Mouse (Mus musculus) adrenal gland, postnatal 25 days (tissue): ENCODE data around the gene Unc13a. TPM values are rescaled to one million over a fixed set of nuclear protein-coding genes. Genes with fewer than 3 reads are reported as not detected.

ENCODE experiments used
- DNase-seq: peaks from one replicate; pipeline ENCODE4 v3.0.0; 2021; ENCODE audit warnings: mixed read lengths
- total RNA-seq: library from RNA; stranded (reverse); gene quantifications from 2 replicates; pipeline ENCODE4 v1.2.3, GENCODE M21; 2021

Gene Unc13a
- total RNA-seq, 1 experiment from 2014 or later, result 8.3 TPM

GRCm38 (mm10) chr8:71686143-71686734 is 14.7 kb upstream of the Unc13a start:
- no peak for DNase-seq

DNA sequence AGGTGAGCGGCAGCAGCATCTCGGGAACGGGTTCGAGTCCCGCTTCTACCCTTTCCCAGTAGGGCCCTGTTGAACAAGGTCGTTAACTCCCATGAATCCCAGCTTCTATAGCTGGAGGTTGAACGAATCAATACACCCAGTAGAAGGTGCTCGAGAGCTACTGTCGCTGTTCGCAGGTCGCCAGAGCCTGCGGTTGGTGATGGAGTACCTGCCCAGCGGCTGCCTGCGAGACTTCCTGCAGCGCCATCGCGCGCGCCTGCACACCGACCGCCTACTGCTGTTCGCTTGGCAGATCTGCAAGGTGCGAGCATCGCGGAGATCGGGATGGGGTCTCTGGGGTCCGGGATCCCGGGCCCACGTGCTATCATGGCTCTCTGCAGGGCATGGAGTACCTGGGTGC is 14.0 kb upstream of the Unc13a start:
- no peak for DNase-seq

DNA sequence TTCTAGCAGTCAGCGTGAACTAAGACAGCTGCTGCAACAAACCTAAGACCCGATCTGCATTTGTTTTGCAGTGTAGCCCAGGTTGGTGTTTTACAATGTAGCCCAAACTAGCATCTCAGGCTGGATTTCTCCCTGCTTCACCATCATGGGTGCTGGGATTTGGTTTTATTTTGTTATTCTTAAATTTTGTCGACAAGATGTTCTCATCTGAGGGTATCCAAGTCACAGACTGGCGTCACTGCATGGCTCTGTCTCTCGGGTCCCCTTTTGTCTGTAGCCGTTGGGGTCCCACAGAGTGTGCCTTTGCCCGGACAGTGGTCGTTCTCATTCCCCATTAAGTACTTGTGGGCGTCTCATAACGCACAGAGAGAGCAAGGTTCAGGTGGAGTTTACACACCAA is 13.1 kb upstream of the Unc13a start:
- no peak for DNase-seq

- DNase-seq, result no peak
Observed at GRCm38 (mm10) chr8:71682832-71683231, 11.3 kb upstream of the Unc13a start.

GRCm38 (mm10) chr8:71681369-71681915 is 9.9 kb upstream of the Unc13a start:
- DNase-seq, result no peak

- DNase-seq, result no peak
Observed at GRCm38 (mm10) chr8:71680471-71680870, 8.9 kb upstream of the Unc13a start.

DNA sequence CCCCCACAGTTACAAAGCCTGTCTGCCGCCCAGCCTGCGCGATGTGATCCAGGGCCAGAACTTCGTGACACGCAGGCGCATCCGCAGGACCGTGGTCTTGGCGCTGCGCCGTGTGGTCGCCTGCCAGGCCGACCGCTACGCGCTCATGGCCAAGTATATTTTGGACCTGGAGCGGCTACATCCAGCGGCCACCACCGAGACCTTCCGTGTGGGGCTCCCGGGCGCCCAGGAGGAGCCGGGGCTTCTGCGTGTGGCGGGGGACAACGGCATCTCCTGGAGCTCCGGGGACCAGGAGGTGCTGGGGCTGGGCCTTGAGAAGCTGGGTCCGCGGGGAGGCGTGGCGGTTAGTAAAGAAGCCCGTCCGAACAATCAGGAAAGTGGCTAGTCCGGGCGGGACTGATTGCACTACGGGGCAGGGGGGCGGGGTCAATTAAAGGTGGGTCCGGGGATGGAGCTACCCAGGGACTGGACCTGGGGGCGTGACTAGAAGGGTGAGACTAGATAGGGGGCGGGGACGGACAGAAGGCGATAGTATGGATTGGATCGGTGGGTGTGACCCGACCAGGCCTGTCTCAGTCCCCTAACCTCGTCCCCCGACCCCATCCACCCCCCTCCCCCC is 8.1 kb upstream of the Unc13a start:
- DNase-seq, result no peak

- DNase-seq, result no peak
Observed at GRCm38 (mm10) chr8:71679116-71679515, 7.6 kb upstream of the Unc13a start.

DNA sequence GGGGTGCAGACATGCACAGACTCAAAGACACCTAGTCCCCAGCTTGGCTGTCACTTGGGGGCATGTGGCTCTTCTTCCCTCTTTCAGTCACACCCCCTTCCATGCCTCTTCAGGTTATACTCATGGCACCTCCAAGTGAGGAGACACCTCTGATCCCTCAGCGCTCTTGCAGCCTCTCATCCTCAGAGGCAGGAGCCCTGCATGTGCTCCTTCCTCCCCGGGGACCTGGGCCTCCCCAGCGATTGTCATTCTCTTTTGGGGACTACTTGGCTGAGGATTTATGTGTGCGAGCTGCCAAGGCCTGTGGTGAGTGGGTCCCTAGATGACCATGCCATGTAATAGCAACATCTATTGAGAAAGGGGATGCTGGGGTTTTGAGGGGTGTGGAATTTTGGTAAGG is 6.7 kb upstream of the Unc13a start:
- no peak for DNase-seq

- DNase-seq, result no peak
Observed at GRCm38 (mm10) chr8:71677555-71677954, 6.0 kb upstream of the Unc13a start.

DNA sequence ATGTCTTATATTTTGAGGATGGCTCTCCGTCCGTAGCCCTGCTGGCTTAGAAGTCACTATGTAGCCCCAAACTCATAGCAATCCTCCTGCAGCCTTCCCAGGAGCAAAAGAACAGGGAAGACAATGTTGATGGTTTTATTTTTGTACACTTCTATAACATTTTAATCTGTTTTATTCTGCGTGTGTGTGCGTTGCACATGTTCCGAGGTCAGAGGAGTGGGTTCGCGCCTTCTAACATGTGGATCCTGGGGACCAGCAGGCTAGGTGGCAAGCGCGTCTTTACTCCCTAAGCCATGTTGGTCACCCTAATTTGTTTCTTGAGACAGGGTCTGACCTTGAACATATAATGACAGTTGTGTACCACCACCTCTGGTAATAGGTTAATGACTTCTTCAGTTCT is 5.2 kb upstream of the Unc13a start:
- DNase-seq, result no peak

DNA sequence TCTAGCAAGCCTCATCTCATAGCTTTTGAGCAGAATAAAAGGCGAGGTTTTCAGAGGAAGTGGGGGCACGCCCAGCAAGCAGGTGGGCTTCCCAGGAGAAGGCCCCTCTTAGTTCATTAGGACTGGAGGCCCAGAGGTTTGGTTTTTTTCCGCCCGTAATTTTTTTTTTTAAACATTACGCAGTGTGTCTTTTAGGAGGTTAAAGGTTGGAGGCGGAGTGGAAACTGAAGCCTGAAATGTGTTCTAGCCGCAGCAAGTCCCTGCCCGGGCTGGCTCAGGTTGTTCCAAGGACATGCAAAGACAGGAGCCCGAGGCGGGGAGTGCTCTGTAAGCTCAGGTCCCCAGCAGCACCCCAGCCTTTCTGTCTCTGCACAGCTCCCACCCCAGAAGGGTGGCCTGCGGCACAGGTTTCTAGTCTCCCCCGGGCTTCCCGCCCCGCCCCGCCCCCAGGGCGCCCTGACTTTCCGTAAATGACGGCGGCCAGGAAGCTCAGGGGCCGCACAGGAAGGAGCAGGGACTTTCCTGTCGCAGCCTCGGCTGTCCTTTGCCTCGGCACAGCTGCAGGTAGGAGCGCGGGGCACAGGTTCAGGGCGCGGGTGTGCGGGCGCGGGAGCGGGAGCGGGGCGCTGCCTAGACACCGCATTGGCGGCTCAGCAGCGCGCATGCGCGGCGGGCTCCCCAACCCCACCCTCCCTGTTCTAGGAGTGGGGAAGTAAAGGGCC is 4.6 kb upstream of the Unc13a start, which contains the start of gene Jak3:
TSS of gene Jak3 (plus strand) at position 277 of the 722 bp plus-strand sequence.
- peak; percentile 66 for DNase-seq

DNA sequence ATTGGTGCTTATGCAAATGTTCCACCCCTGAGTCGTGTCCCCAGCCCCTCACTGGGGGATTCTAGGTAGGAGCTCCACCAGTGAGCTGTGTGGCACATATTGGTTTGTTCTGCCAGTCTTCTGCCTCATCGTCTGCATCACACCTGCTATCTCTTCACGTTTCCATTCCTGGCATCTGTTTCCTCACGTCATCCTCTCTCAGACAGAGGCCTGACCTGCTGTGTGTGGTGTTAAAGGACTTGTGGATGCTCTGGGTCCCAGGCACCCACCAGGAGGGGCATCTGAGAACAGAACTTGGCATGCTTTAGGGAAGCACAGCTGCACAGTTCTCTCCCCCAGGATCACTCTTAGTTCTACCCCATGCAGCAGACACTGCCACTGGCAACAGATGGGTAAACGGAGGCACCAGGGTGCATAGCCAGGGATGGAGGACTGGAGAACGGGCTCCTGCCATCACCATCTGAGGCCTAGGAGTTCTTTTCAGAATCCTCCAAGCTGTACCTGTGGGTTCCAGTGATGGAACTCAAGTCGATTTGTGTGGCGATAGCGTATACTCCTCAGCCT is 4.0 kb upstream of the Unc13a start:
- DNase-seq, result no peak

GRCm38 (mm10) chr8:71674071-71674470 is 2.5 kb upstream of the Unc13a start:
- no peak for DNase-seq

DNA sequence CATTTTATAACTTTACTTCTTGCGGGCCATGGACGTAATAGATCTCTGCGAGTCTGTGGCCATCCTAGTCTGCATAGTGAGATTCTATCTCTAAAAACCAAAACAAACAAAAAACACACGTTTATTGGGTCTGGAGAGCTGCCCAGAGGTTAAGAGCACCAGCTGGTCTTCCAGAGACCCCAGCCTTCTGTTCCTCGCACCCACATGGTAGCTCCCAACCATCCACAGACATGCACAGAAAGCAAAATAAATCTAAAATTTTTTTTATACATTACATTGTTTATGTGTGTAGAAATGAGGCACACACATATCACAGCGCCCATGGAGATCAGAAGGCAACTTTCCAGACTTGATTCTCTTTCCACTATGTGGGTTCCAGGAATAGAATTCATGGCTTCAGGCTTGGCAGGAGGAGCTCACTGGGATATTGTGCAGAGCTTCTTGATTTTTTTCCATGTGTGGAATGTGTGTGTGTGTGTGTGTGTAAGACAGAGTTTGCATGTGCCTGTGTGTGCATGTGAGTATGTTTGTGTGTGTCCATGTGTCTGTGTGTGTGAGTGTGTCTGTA is 695 bp upstream of the Unc13a start:
- no peak for DNase-seq

GRCm38 (mm10) chr8:71670621-71671548 is 672 bp downstream of the Unc13a start:
- peak; percentile 50 for DNase-seq

- no peak for DNase-seq
Observed at GRCm38 (mm10) chr8:71670198-71670597, 1.4 kb downstream of the Unc13a start.

DNA sequence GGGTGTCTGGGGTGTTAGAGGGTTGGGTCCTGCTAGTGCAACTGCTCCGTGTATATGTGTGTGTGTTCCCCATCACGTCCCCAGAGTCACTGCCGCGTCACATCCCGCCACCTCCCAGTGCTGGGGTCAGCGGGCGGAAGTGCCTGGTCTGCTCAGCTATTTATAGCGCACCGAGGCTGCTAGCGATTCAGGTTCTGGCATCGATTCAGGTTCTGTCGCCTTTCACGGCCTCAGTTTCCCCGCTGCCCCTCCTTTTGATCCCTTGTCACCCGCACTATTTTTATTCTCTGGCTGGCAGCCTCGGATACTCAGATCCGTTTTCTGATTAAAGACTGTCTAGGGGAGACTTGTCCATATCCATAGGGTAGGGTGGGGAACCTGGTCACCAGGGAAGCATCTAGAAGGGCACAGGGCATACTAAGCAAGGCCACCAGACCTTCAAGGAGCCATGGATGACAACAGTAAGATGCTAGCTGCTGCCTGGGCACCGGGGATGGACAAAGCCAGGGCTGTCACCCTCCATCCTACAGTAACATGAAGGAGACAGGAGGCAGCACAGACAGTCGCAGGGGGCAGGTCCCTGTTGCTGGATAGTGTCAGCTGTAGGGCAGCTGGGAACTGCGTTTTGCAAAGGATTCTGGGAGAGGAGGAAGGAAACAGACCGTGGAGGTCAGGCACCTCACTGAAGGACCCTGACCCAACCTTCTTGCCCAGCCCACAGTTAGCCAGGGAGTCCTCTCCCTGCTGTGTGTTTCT is 3.2 kb downstream of the Unc13a start:
- DNase-seq, result no peak

- no peak for DNase-seq
Observed at GRCm38 (mm10) chr8:71667256-71667655, 4.3 kb downstream of the Unc13a start.

DNA sequence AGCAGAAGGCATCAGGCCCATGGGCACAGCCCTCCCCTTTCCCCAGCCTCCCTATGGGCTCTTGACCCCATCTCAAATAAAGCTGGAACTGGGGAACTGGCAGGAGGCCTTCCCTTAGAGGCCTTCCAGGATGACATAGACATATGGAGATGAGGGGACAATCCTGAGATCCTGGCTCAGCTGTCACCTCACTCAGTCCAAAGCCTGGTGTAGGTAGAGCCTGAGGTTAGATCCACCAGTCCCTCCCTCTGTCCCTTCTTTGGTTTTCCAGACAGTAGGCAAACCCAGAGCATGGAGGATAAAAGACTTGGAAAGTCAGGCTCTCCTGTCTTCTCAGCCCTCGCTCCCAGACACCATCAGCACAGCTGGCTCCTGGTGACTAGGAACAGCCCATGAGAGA is 4.7 kb downstream of the Unc13a start:
- DNase-seq, result no peak
